Mouse (Mus musculus) gastrocnemius, postnatal 14 days (tissue): ENCODE results near the gene Cfap54. TPM values are rescaled to one million over a fixed set of nuclear protein-coding genes. Genes with fewer than 3 reads are reported as not detected.

Experiments
- DNase-seq: peaks from one replicate; pipeline ENCODE4 v3.0.0; 2021; ENCODE audit warnings: mixed read lengths
- intact Hi-C: fragments of 180-260 bp; cut with DNase I; formaldehyde crosslinking; loops from one replicate; pipeline ENCODE4 v1.15.1; 2025; ENCODE audit warnings: low total_unique reads
- total RNA-seq, 2 experiments: library from RNA; stranded (reverse); gene quantifications; 2 replicates each; pipeline ENCODE4 v1.2.3; 2021

Gene Cfap54
- total RNA-seq, 2 experiments from 2014 or later, result 0.66 to 1.4 TPM

GRCm38 (mm10) chr10:92995186-92995585, 86.2 kb downstream of the Cfap54 start:
- DNase-seq, result no peak
- intact Hi-C loops, result no loop called here

GRCm38 (mm10) chr10:92994340-92994739, 87.1 kb downstream of the Cfap54 start:
- intact Hi-C loops, result no loop called here

GRCm38 (mm10) chr10:92992526-92992925, 88.9 kb downstream of the Cfap54 start:
- no peak for DNase-seq
- intact Hi-C loops, result no loop called here

More at GRCm38 (mm10) chr10:92994340-92994739, 87.1 kb downstream of the Cfap54 start:
- no peak for DNase-seq

GRCm38 (mm10) chr10:92990576-92990975, 90.8 kb downstream of the Cfap54 start:
- no peak for DNase-seq
- intact Hi-C loops, result no loop called here

- intact Hi-C loops, result no loop called here
- DNase-seq, result no peak
Observed at GRCm38 (mm10) chr10:92965134-92965533, 116.3 kb downstream of the Cfap54 start.

- intact Hi-C loops, result no loop called here
- DNase-seq, result no peak
Observed at GRCm38 (mm10) chr10:92950044-92950443, 131.4 kb downstream of the Cfap54 start.

GRCm38 (mm10) chr10:92942848-92943645, 138.4 kb downstream of the Cfap54 start:
- DNase-seq, result no peak
- intact Hi-C loops, result no loop called here

DNA sequence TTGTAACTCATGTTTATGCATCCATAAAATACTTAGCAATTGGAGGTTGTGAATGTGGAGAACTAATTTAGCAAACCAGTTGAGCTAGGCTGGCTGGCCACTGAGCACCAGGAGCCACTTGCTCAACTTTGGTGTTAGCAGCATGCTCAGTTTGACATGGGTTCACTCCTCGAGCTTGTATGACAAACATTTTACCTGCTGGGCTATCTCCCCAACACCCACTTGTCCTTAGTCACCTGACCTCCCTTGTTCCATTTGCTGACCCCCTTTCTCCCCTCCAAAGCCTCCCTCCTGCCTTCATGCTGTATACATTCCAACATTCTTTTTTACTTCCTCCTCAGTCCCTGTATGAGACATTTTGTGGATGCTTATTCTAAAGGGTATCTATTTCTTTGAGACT, 139.8 kb downstream of the Cfap54 start:
- intact Hi-C loops, result no loop called here
- no peak for DNase-seq

DNA sequence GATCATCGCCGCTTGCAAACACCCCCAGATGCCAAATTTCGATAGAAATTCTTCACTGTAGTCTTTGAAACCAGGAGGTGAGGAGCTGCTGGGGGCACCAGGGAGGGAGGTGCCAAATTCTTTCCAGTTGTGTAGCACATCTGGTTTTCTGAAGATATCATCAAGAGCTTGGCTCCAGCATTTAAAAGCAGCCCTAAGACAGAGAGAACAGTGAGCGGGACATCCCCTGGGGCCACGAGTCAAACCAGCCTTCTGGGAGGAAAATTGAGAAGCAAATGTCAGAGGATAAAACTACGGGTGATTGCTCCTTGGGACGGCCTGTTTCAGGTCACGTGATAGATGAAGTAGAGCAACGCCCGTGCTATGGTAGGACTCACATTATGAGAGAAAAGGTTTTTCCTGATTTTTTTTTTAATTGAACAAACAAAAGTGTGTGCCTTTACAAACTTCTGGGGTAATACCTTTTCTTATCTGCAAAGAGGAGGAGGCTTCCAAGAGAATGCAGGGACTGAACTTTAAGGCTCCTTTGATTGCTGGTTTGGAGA, 143.6 kb downstream of the Cfap54 start:
- intact Hi-C loops, result no loop called here
- peak; percentile 18 for DNase-seq

- intact Hi-C loops, result no loop called here
- no peak for DNase-seq
Observed at GRCm38 (mm10) chr10:92937091-92937490, 144.3 kb downstream of the Cfap54 start.

GRCm38 (mm10) chr10:92934506-92934905, 146.9 kb downstream of the Cfap54 start:
- DNase-seq, result no peak
- intact Hi-C loops, result no loop called here

DNA sequence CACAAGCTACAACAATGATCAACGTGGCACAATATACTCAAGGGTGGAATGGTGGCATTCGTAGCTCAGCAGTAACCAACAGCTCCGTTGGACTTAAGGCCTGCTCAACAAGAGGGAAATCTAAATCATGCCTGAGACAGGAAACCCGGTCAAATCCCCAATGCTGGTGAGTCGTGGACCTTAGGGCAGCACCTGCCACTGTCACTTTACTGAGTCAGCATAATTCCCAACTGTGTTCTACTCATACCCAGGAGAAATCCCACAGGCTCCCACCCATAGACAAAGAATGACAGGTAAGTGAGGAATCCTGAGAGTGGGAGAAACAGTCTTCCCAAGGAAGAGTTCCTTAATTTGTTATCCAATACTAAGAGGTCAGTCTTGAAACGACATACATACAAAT, 147.8 kb downstream of the Cfap54 start:
- DNase-seq, result no peak
- intact Hi-C loops, result no loop called here

DNA sequence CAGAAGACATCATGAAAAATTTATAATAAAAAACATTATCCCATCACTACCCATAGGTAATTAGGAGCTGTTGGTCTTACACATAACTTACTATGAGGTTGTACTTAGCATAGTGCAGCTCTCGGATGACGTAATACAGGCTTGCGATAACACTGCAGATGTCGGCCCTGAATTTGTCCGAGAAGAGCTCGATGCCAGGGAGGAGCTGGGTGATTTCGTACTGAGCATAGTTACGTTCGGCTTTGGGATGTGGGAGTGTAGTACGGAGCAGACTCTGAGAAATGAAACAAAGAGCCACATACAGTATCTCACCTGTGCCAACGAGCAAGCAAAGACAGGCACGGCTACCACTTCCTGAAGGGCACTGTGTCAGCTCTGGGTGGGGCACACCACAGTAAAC, 149.0 kb downstream of the Cfap54 start:
- DNase-seq, result no peak
- intact Hi-C loops, result no loop called here

GRCm38 (mm10) chr10:92930036-92930435, 151.4 kb downstream of the Cfap54 start:
- intact Hi-C loops, result no loop called here
- DNase-seq, result no peak

GRCm38 (mm10) chr10:92928256-92928655, 153.2 kb downstream of the Cfap54 start:
- DNase-seq, result no peak
- intact Hi-C loops, result no loop called here

DNA sequence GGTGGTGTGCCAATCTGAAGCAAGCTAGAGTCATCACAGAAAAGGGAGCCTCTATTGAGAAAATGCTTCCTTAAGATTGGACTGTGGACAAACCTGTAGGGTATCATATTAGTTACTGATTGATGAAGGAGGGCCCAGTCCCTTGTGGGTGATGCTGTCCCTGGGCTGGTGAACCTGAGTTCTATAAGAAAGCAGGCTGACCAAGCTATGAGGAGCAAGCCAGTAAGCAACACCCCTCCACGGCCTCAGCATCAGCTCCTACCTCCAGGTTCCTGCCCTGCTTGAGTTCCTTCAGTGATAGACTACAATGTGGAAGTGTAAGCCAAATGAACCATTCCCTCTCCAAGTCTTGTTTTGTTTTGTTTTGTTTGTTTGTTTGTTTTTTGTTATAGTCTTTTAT, 162.9 kb downstream of the Cfap54 start:
- no peak for DNase-seq
- intact Hi-C loops, result no loop called here

DNA sequence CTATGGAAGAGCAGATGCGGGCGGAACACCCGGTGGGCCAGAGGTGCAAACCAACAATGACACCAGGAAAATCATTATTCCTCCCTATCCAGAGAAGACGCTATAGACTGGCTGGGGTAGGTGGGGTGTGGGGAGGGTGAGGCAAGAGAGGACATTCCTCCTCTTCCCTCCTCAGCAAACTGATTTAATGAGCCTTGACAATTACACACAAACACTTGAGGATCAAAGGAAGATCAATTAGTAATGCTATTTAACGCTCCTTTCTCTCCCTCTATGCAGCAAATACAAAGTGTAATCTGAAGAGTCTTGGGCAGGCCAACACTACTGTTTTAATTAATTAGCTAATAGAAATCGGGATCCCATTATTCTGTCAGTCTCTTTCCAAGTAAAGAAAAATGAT, 174.2 kb downstream of the Cfap54 start:
- no peak for DNase-seq
- intact Hi-C loops, result no loop called here

DNA sequence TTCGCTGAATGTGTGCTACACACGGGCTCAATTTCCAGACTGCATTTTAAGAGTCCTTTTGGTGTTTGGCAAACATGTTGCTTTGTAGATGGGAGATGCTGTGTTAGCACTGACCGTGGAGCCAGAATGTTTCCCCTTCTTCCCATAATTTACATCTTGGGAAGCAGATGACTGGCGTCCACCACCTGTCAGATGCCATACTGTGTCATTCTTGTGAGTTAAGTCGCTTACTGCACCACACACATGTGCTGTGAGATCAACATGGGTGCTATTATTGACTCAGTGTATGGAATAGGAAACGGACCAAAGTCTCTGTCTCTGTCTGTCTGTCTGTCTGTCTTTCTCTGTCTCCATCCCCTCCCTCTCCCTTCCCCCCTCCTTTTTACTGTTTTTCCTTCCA, 193.0 kb downstream of the Cfap54 start:
- DNase-seq, result no peak
- intact Hi-C loops, result no loop called here

- DNase-seq, result no peak
- intact Hi-C loops, result no loop called here
Observed at GRCm38 (mm10) chr10:92878000-92878399, 203.4 kb downstream of the Cfap54 start.

- intact Hi-C loops, result no loop called here
- DNase-seq, result no peak
Observed at GRCm38 (mm10) chr10:92840980-92841379, 240.4 kb downstream of the Cfap54 start.

DNA sequence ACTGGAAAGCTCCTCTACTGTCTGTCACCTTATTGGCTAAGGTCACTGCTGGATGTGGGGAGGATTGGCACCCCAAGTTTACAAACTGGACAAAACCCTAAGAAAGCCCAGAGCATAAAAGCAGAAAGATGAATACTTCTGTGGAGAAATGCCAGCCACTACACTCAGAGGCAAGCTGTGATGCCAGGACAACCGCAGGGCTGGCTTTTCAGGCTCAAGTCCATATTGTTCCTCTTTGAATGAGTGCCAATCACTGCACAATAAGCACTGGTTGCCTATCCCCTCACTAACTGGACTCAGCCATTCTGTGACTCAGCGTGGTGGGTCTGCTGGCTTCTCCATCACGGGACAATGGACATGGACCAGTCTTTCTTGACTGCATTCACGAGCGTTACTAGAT, 243.8 kb downstream of the Cfap54 start:
- intact Hi-C loops, result no loop called here
- no peak for DNase-seq
